Mouse (Mus musculus) kidney, adult 2 months (tissue): ENCODE results near the gene Rnf186. TPM values are rescaled to one million over a fixed set of nuclear protein-coding genes. Genes with fewer than 3 reads are reported as not detected.
"Not testable (repeated sequence)": the region's sequence is repeated elsewhere in the genome, so short reads cannot be mapped to it uniquely, and the experiment has no call there.

ENCODE experiments used
- DNase-seq: peaks from one replicate; pipeline ENCODE4 v3.0.0; 2021
- H3K27ac ChIP-seq: fragments of 200-500 bp; 2 replicates; pipeline ENCODE4 v1.5.1; 2012; ENCODE audit warnings: low read depth, low read length, control low read depth, inconsistent platforms; ENCODE audit not compliant: insufficient read depth
- H3K27me3 ChIP-seq: fragments of 200-500 bp; replicated peaks from 2 replicates; pipeline ENCODE4 v1.6.1; 2012; ENCODE audit warnings: mild to moderate bottlenecking, moderate library complexity, low read length, inconsistent platforms; ENCODE audit not compliant: control insufficient read depth, insufficient read depth
- H3K36me3 ChIP-seq: fragments of 200-500 bp; 2 replicates; pipeline ENCODE4 v1.6.1; 2012; ENCODE audit warnings: mild to moderate bottlenecking, moderate library complexity, low read length, inconsistent platforms; ENCODE audit not compliant: control insufficient read depth, insufficient read depth
- H3K4me1 ChIP-seq: fragments of 200-500 bp; 2 replicates; pipeline ENCODE4 v1.6.1; 2011; ENCODE audit warnings: low read length; ENCODE audit not compliant: control insufficient read depth, insufficient read depth
- H3K4me3 ChIP-seq: fragments of 200-500 bp; 2 replicates; pipeline ENCODE4 v1.5.1; 2011; ENCODE audit warnings: mild to moderate bottlenecking, low read depth, low read length, control low read depth; ENCODE audit not compliant: insufficient read depth
- CTCF ChIP-seq: fragments of 200-500 bp; conservative IDR thresholded peaks from 2 replicates; pipeline ENCODE4 v1.5.1; 2011; ENCODE audit warnings: low read depth, mild to moderate bottlenecking, control low read depth, low read length, moderate library complexity, mixed read lengths; ENCODE audit not compliant: insufficient read depth, insufficient read length
- POLR2A ChIP-seq: fragments of 200-500 bp; IDR thresholded peaks from one replicate; pipeline ENCODE4 v1.6.1; 2011; ENCODE audit warnings: low read depth, low read length, control low read depth
- WGBS: fragments of 180-500 bp; shearing (Covaris S2); methylation state at CpG from one replicate; pipeline ENCODE4 v1.1.7; 2018; 5-methylcytosine and 5-hydroxymethylcytosine counted together
- polyA plus RNA-seq: library from polyadenylated mRNA; depleted of rRNA; stranded (reverse); fragments of >200 nt; gene quantifications from 2 replicates; pipeline ENCODE4 v1.2.3, GENCODE M21; 2012

The Rnf186 gene
- polyA plus RNA-seq, 1 experiment: 126 TPM

DNA sequence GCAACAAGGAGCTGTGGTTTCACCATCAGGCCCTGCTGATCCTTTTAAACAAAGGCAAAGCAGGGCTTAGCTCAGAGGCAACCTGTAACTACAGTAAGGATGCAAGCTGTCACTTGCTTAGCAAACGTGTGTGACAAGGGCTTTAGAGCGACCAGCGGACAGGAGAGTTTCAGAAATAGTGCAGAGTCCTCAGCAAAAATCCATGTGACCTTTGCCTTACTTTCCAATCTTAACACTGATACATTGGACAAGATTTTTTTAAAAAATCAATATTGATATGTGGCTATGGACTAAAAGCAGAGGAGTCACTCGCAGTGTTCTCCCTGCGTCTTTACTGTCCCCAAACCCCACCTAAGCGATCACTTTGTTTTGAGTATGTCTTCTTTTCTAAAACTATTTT lies 4.5 kb downstream of the Rnf186 start:
- H3K4me1 ChIP-seq: peaks cover 36% of the 10 kb centered on the region
- no peak overlapping the region for H3K4me3 ChIP-seq
- no peak overlapping the region for H3K27ac ChIP-seq
- H3K27me3 ChIP-seq: no peaks in the 10 kb centered on the region
- DNase-seq: no peak
- WGBS: 84% methylated on average over 6 of the region's 6 CpGs
- no peak for TF ChIP-seq POLR2A
- H3K36me3 ChIP-seq: no peaks in the 10 kb centered on the region

DNA sequence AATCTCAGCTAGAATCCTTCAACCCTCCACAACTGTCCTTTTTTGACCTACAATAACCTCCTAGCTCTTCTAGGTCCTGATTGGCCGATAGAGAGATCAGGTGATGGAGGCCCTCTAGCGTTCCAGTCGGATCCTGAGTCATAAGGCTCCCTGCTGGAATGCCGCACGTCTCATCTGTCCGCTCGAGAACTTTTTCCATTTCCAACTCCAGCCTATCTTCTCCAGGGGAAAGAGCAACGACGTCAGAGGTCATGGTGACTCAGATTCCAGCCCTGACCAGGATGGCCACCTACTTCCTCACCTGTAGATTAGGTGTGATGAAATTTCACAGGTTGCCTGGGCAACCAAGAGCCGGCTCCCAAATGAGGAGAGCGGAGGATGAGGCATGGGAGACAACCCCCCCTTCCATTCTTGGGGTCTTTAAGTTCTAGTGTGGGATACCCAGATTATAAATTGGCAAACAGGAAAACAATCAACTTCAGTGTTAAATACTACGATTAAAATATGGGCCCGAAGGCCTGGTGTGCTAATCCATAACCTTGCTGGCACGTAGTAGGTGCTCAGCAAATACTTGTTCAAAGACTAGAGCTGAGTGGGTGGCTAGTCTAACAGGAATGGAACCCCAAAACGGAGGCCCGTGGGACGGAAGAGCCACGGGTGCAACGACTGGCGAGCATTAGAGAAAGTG lies 5.4 kb downstream of the Rnf186 start:
- Histone ChIP-seq H3K4me1 (peaks cover 38% of the 10 kb centered on the region), H3K27ac (peak overlapping the region; percentile 99), H3K4me3 (peak overlapping the region; percentile 73), H3K36me3 (no peaks in the 10 kb centered on the region), H3K27me3 (no peaks in the 10 kb centered on the region)
- WGBS: 8% methylated on average over 20 of the region's 20 CpGs
- TF ChIP-seq POLR2A (peak; percentile 80), CTCF (peak; percentile 29; the same call in 1 of the 2 replicates)
- peak; percentile 90 for DNase-seq

DNA sequence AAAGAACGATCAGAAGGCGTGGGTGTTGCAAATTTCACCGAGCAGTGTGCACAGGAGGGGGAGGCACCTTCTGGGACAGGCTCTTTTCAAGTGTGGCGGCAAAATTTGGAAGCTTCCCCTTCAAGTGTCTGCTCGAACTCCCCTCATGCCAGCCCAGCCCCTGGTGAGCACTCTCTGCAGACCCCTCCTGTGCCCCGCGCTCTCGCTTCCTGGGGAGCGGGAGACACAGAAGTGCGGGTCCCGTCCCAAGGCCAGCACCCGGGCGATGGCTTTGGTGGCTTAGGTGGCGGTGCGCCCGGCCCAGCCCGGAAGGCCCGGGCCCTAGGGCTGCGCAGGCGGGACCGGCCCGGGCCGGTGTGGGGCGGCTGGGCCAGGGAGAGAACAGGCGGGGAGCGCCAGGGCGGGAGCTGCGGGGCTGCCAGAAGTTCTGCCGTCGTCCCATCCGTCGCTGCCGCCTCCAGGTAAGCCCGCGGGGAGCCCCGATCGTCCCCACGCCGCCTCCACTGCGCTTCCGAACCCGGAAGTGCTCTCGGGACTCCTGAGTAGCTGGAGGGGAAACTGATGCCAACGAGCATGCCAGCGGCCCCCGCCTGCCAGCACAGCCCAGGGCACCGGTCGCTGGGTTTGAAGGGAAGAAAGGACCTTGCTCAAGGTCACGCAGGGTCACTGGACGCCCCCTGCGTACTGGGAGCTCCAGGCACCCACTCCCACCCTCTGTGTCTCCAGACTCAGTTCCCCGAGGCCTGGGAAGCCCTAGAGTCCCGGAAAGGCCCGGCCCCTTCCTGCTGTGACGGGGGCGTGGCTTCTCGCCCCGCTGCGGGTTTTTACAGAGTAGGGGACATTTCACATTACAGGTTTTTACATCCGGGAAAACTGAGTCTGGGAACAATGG lies 6.2 kb downstream of the Rnf186 start, which contains the start of gene Tmco4:
TSS of gene Tmco4 (plus strand) at position 62 of the 892 bp plus-strand sequence.
- WGBS: under 1% methylated on average over 58 of the region's 60 CpGs
- DNase-seq: peak; percentile 89
- TF ChIP-seq CTCF (no peak), POLR2A (peak; percentile 79)

DNA sequence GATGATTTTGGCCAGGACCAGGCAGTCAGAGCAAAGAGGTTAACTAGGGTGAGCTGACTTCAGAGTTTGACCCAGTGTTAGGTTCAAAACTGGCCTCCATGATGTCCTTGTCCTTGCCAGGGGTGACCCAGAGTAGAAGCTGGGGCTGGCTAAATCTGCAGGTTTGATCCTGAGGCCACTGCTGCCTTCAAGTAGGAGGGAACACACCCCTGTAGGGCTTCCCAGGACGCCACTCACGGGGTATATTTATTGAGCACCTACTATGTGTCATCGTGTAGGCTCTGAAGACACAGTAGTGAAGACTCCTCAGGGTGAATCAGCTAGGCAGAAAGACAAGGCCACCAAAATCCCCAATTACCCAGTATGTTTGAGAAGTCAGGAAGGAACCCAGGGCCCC lies 6.8 kb downstream of the Rnf186 start:
- H3K27ac ChIP-seq: peak overlapping the region; percentile 99
- DNase-seq: no peak
- no peak for TF ChIP-seq CTCF
- TF ChIP-seq POLR2A: no peak
- 66% methylated on average over 3 of the region's 3 CpGs for WGBS
- H3K4me1 ChIP-seq: peaks cover 38% of the 10 kb centered on the region
- H3K4me3 ChIP-seq: peak overlapping the region; percentile 73
- H3K36me3 ChIP-seq: no peaks in the 10 kb centered on the region
- no peaks in the 10 kb centered on the region for H3K27me3 ChIP-seq

More for the DNA sequence above, 6.2 kb downstream of the Rnf186 start, which contains the start of gene Tmco4:
- no peaks in the 10 kb centered on the region for H3K36me3 ChIP-seq
- H3K27ac ChIP-seq: peak within 1 kb of the TSS; percentile 99
- H3K4me3 ChIP-seq: peak within 1 kb of the TSS; percentile 73
- H3K27me3 ChIP-seq: no peaks in the 10 kb centered on the region
- H3K4me1 ChIP-seq: peaks cover 38% of the 10 kb centered on the region

DNA sequence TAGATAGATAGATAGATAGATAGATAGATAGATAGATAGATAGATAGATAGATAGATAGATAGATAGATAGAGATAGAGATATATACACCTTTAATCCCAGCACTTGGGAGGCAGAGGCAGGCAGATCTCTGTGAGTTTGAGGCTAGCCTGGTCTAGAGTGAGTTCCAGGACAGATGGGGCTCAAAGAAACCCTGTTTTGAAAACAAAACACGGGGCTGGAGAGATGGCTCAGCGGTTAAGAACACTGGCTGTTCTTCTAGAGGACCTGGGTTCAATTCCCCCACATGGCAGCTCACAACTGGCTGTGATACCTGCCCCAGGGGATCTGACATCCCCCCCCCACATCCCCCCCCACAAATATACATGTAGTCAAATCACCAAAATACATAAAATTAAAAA lies 7.6 kb downstream of the Rnf186 start:
- WGBS: 93% methylated on average over 2 of the region's 2 CpGs
- not testable (repeated sequence) for H3K27ac ChIP-seq, H3K27me3 ChIP-seq, H3K36me3 ChIP-seq, DNase-seq, H3K4me3 ChIP-seq
- H3K4me1 ChIP-seq: peaks cover 38% of the 10 kb centered on the region

DNA sequence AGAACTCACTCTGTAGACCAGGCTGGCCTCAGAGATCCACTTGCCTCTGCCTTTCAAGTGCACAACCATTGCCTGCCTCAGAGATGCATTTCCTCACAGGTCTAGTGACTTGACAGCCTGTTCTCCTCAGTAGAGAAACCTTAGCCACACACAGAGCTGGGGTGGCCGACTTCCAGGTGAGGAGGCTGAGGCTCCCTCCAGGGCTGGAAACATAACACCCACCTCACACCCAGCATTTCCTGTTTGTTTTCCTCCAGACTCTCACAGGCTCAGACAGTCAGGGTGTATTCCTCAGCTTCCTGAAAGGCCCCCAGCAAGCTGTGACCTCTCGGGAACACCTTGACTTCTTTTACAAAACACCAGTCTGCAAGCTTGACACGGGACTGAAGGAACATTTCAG lies 8.3 kb downstream of the Rnf186 start:
- Histone ChIP-seq H3K36me3 (no peaks in the 10 kb centered on the region), H3K4me3 (no peak overlapping the region), H3K27ac (peak overlapping the region; percentile 83), H3K27me3 (no peaks in the 10 kb centered on the region), H3K4me1 (peaks cover 39% of the 10 kb centered on the region)
- WGBS: 27% methylated on average over 3 of the region's 3 CpGs
- no peak for TF ChIP-seq CTCF
- no peak for TF ChIP-seq POLR2A
- DNase-seq: peak; percentile 41

DNA sequence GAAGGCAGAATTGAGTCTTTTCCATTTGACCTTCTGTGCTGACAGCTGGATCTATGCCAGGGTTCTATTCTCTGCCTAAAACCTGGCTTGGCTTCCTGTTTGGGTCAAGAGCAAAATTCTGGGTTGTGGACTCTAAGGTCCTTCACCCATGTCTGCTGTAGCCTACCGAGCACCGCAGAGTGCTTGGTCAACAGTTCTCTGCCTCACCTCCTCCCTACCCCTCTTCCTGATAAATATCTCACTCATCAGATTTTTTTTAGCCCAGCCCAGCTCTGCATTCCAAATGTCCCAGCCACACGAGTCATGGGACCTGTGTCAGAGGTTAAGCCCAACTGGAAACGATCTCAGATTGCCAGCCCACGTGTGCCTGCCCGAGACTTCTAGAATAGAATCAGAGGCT lies 9.1 kb downstream of the Rnf186 start:
- no peak for TF ChIP-seq POLR2A
- TF ChIP-seq CTCF: no peak
- Histone ChIP-seq H3K4me1 (peaks cover 35% of the 10 kb centered on the region), H3K27me3 (no peaks in the 10 kb centered on the region), H3K27ac (peak overlapping the region; percentile 83), H3K36me3 (no peaks in the 10 kb centered on the region), H3K4me3 (no peak overlapping the region)
- DNase-seq: peak; percentile 91
- 19% methylated on average over 6 of the region's 6 CpGs for WGBS
